Mouse (Mus musculus): ENCODE results near the gene Ssx2ip.
A peak's percentile ranks its signal among the peaks of the same experiment; 100 is the strongest.
"Not testable (repeated sequence)": the region's sequence is repeated elsewhere in the genome, so short reads cannot be mapped to it uniquely, and the experiment has no call there.

Ssx2ip gene

GRCm38 (mm10) chr3:146403770-146404169, 672 bp upstream of the Ssx2ip start:
- DNase-seq (ENCODE audit: low spot score in 2 of 2) = no peak

DNA sequence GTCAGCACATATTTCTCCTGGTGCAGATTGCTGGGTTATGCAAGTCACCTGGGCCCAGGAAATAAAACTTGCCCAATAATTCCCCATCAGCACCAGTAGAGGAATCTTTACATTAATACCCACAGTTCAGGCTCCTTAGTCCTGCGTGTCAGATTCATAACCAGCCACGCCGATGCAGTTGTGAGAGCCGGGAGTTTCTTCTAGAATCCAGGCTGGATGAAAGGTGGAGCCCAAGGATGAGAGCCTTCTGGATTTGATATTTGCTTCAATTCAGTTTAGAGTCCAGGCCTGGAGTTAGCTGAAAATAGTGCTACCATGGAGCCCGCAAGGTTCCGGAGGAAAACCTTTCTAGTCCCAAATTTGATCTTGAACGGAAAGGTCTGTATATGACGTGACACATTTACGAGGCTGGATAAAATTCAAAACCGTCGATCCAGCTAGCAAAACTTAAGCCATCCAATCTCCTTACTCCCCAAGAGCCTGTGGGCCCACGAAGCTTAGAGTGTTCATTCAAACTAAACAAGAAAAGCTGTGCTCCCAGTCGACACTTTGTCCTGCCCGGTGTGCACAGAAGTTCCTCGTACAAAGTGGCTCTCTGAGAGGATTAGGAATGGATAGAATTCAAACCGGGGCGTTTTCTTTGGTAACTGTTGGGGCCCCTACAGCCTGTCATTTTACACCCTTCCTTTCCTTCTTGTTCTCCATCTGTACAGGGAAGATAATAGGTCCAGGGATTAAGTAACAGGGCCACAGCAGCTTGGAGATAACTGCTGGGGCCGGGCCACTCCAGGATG, 968 bp downstream of the Ssx2ip start:
- DNase-seq (ENCODE audit: low spot score in 2 of 2) = no peak

DNA sequence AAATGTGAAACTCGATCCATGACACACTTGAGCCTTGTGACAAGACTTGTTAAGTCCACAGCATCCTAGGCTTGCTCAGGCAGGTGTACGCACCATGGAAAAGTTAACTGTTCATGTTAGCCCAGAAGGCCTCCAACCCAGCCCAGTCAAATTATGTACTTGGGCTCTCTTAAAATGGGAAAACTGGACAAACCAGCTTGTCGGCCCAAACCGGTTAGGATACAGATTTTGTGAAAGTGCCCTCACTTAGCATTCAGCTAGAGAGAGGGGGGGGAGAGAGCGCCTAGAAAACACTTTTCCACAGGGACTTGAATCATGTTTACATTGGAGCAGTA, 1.5 kb downstream of the Ssx2ip start:
- DNase-seq (ENCODE audit: low spot score in 2 of 2) = no peak

DNA sequence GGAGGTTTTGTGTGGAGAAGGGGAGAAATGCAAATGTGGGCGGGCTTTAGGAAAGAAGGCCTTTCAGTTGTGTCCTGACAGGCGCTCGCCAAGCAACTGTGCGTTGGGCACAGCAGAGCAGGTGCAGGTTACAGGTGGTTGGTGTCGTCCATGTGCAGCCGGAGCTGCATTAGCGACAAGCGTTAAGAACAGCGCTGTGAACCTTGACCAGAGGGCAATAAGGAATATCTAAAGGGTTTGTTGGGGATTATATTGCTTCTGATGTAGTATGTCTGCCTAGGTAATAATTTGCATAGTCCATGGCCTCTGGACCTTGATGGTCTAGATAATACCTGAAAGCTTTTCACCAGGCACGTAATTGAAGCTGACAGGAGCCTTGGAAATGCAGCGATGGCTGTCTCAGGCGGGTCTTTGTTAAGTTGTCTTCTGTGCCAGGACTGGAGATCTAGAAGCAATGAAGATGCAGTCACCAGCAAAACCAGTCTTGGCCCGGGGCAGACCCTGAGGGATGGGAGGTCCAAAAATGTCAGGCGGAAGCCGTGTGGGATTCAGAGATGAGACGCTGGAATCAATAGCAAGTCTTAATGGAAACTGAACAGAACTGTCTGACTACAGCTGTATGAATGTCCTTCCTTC, 2.8 kb downstream of the Ssx2ip start:
- DNase-seq (ENCODE audit: low spot score in 2 of 2) = no peak

DNA sequence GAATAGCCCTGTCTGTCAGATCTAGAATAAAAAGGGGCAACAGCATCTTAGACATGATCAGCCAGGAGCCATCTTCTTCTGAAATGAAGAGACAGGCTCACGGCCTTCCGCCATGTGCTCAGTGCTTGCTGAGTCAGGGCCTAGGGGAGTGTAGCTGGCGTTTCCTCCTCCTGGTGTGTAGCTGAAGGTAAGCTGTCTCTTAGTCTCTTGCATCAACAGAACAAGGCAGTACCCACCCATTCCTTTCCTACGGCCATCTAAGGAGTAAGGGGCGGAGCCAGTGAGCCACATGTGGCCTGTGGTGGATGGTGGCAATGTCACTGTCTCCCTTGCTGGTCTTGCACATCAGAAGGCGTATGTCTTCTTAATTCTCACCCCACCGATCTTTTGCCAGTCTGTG, 5.7 kb downstream of the Ssx2ip start:
- no peak for DNase-seq (ENCODE audit: low spot score in 2 of 2)

DNA sequence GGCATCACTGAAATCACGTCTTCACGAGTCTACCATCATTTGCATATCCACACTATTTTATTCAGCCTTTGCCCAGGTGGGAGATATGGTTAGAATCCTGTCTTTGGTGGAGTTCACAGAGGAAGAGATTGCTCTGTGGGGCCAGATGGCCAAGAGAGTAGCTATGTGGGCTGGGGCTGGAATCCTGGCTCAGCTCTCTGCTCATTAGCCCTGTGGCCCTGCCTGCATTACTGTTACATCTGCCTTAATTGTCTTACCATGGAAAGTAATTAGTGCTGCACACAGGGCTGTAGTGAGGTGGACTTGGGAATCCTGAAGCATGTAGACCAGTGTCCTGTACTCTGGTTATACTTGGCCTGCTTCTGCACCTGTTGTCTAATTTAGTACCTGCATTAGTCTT, 7.6 kb downstream of the Ssx2ip start:
- no peak for DNase-seq (ENCODE audit: low spot score in 2 of 2)

- no peak for DNase-seq (ENCODE audit: low spot score in 2 of 2)
Measured at GRCm38 (mm10) chr3:146412480-146412879, 8.0 kb downstream of the Ssx2ip start.

- DNase-seq (ENCODE audit: low spot score in 2 of 2) = peak in 1 of 2 experiments; percentile 54
Measured at GRCm38 (mm10) chr3:146413016-146413415, 8.6 kb downstream of the Ssx2ip start.

GRCm38 (mm10) chr3:146413992-146414391, 9.6 kb downstream of the Ssx2ip start:
- DNase-seq (ENCODE audit: low spot score in 2 of 2) = no peak

- no peak for DNase-seq (ENCODE audit: low spot score in 2 of 2)
Measured at GRCm38 (mm10) chr3:146414555-146414954, 10.1 kb downstream of the Ssx2ip start.

DNA sequence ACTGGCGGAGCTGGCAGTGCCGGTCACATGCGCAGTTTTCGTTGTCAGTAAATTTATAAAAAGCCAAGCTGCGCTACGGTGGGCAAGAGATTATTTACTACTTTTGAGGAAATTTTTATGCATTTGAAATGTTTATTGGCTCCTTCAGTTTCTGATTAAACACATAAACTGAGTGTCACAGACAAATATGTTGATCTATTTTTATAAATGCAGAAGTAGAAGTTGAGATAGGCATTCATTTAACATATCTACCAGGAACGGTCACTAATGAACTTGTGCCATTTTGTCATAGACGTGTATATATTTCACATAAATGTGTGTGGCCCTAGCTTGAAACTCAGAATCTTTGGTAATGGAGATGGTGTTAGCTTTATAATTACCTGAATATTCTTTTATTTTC, 13.4 kb downstream of the Ssx2ip start:
- no peak for DNase-seq (ENCODE audit: low spot score in 2 of 2)

GRCm38 (mm10) chr3:146418901-146419300, 14.5 kb downstream of the Ssx2ip start:
- no peak for DNase-seq (ENCODE audit: low spot score in 2 of 2)

DNA sequence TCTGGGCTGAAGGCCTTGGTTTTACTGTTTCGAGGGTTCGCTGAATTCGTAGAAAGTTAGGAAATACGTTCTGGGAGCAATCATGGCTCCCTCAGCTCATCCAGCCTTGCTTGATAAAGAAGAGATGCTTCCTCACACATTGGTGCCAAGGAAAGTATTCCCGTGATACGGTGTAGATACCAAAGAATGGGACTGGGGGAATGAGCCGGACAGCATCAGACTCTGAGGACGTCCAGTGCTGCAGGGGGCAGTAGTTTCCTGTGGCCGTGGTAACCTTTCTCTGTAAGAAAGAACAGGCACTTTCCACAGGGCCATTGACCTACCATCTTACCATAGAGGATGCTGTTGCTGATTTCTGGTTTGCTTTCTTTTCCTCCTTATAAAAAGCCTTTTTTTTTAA, 15.1 kb downstream of the Ssx2ip start:
- DNase-seq (ENCODE audit: low spot score in 2 of 2) = no peak

- DNase-seq (ENCODE audit: low spot score in 2 of 2) = no peak
Measured at GRCm38 (mm10) chr3:146419992-146420537, 15.6 kb downstream of the Ssx2ip start.

DNA sequence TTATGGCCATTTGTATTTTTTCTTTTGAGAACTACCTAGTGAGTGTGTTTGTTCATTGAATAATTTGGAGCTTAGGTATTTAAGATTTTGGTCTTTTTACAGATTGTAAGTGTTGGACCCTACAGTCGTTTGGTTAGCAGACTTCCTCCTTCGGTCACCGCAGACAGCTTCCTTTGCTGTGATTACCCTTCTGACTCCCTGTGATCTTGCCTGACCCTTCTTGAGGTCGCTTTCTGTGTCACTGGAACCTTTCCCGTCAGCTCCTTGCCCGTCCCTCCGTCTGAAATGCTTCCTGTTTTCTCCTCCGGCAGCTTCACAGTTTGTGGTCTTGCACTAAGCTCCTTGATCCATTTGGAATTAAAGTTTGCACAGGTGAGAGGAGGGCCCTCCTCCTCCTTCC, 17.3 kb downstream of the Ssx2ip start:
- DNase-seq (ENCODE audit: low spot score in 2 of 2) = no peak

DNA sequence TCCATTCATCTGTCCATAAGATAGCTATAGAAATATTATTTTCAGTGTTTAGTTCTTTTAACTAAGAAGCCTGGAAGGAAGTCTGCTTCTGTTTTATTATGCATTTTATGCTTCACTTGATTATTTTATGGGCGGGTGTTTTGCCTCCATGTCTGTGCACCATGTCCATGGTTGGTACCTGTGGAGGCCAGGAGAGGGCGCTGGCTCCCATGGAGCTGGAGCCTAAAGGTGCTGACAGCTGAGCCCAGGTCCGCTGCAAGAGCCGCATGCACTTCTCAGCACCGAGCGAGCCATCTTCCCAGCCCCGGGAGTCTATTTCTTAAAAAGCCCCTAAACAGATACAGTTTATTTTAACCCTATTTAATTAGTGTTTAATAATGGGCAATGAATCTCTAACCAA, 19.3 kb downstream of the Ssx2ip start:
- no peak for DNase-seq (ENCODE audit: low spot score in 2 of 2)

GRCm38 (mm10) chr3:146424306-146424900, 20.0 kb downstream of the Ssx2ip start:
- DNase-seq (ENCODE audit: low spot score in 2 of 2) = no peak

DNA sequence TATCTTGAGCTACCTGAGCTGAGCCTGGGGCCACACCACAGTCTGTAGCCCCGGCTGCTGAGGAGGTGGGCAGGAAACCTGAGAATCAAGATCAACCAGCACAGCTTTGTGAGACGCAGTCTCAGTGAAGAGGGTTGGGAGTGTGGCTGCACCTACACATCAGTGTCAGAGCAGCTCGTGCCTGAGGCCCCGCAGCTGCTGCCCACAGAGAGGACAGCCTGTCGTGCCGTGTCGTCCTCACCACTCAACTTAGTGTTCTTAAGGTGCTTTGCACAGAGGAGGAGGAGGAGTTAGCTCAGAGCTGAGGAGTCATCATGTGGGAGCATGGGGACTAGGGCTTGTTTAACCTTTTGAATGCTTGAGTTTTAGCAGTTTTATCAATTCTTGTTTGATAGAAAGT, 21.5 kb downstream of the Ssx2ip start:
- DNase-seq (ENCODE audit: low spot score in 2 of 2) = no peak

DNA sequence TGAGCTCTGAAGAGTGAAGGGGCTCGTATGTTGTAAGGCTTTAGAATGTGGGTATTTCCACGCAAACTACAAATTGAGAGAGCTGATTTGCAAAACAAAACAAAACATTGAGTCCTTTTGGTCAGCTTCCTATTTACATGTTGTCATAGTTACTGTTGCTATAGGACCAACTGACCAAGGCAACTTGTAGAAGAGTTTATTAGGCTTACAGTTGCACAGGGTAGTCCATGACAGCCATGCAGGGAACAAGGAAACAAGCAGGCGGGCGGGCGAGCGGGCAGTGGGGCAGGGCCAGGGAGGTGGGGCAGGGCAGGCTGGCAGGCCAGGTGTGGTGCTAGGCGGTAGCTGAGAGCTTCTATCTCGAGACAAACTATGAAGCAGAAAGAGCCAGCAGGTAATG, 22.0 kb downstream of the Ssx2ip start:
- DNase-seq (ENCODE audit: low spot score in 2 of 2) = no peak

- not testable (repeated sequence) for DNase-seq (ENCODE audit: low spot score in 2 of 2)
Measured at GRCm38 (mm10) chr3:146433063-146433462, 28.6 kb downstream of the Ssx2ip start.

- DNase-seq (ENCODE audit: low spot score in 2 of 2) = no peak
Measured at GRCm38 (mm10) chr3:146433681-146434350, 29.4 kb downstream of the Ssx2ip start.

- DNase-seq (ENCODE audit: low spot score in 2 of 2) = no peak
Measured at GRCm38 (mm10) chr3:146434686-146435085, 30.2 kb downstream of the Ssx2ip start.

All from frontal cortex, postnatal 36 days (tissue).